Mouse (Mus musculus) midbrain, embryonic 16.5 days (tissue): ENCODE measurements around the gene C2cd5. TPM values are rescaled to one million over a fixed set of nuclear protein-coding genes. Genes with fewer than 3 reads are reported as not detected.

Experiments
- ATAC-seq: fragments of 200-750 bp; cut with Nextera tagmentation; 2 replicates; pipeline ENCODE4 v1.8.0; 2017; ENCODE audit warnings: moderate TSS enrichment
- H3K27ac ChIP-seq: fragments of 300-500 bp; sonication (generic); 2 replicates; pipeline ENCODE4 v1.5.1; 2014; ENCODE audit warnings: mild to moderate bottlenecking, low read length, mixed read lengths
- H3K27me3 ChIP-seq: fragments of 300-500 bp; sonication (generic); 2 replicates; pipeline ENCODE4 v1.6.1; 2014; ENCODE audit warnings: low read depth, low read length, mixed read lengths; ENCODE audit not compliant: control insufficient read depth, insufficient read depth
- H3K36me3 ChIP-seq: fragments of 300-500 bp; sonication (generic); 2 replicates; pipeline ENCODE4 v1.6.1; 2014; ENCODE audit warnings: mild to moderate bottlenecking, low read length, moderate library complexity, mixed read lengths; ENCODE audit not compliant: control insufficient read depth, insufficient read depth
- H3K4me1 ChIP-seq: fragments of 300-500 bp; sonication (generic); 2 replicates; pipeline ENCODE4 v1.6.1; 2014; ENCODE audit warnings: mild to moderate bottlenecking, low read length, mixed read lengths; ENCODE audit not compliant: control insufficient read depth, insufficient read depth
- H3K4me2 ChIP-seq: fragments of 300-500 bp; sonication (generic); 2 replicates; pipeline ENCODE4 v1.6.1; 2014; ENCODE audit warnings: mild to moderate bottlenecking, low read length, mixed read lengths
- H3K4me3 ChIP-seq: fragments of 300-500 bp; sonication (generic); 2 replicates; pipeline ENCODE4 v1.5.1; 2014; ENCODE audit warnings: low read depth, mild to moderate bottlenecking, low read length, moderate library complexity, mixed read lengths
- H3K9ac ChIP-seq: fragments of 300-500 bp; sonication (generic); 2 replicates; pipeline ENCODE4 v1.6.1; 2014; ENCODE audit warnings: low read depth, low read length, mixed read lengths
- H3K9me3 ChIP-seq: fragments of 300-500 bp; sonication (generic); replicated peaks from 2 replicates; pipeline ENCODE4 v1.6.1; 2014; ENCODE audit warnings: mild to moderate bottlenecking, low read length, mixed read lengths; ENCODE audit not compliant: control insufficient read depth, poor library complexity, severe bottlenecking
- WGBS: fragments of 180-500 bp; shearing (Covaris S2); extraction: QIAGEN DNeasy Blood & Tissue Kit; methylation state at CpG from one replicate; pipeline ENCODE4 v1.1.7; 2014; 5-methylcytosine and 5-hydroxymethylcytosine counted together
- polyA plus RNA-seq: library from polyadenylated mRNA; unstranded; fragments of >200 nt; fragmentation: Nextera tagmentation; extraction: Ambion mirVana; gene quantifications from 2 replicates; pipeline ENCODE4 v1.2.1, GENCODE M21; 2015

C2cd5 gene
- polyA plus RNA-seq, 1 experiment from 2014 or later = 43.2 TPM

GRCm38 (mm10) chr6:143057601-143058000, 42.3 kb downstream of the C2cd5 start:
- ATAC-seq = no peak
- Histone ChIP-seq H3K9me3 (no peaks in the 10 kb centered on the region), H3K36me3 (no peaks in the 10 kb centered on the region), H3K4me1 (no peaks in the 10 kb centered on the region), H3K4me2 (no peak overlapping the region), H3K27me3 (no peaks in the 10 kb centered on the region), H3K9ac (no peak overlapping the region), H3K4me3 (no peak overlapping the region), H3K27ac (no peak overlapping the region)
- 98% methylated on average over 5 of the region's 5 CpGs for WGBS

GRCm38 (mm10) chr6:143051566-143051965, 48.4 kb downstream of the C2cd5 start:
- no peaks in the 10 kb centered on the region for H3K27me3 ChIP-seq
- H3K9ac ChIP-seq = no peak overlapping the region
- no peak overlapping the region for H3K4me3 ChIP-seq
- whole genome bisulfite sequencing = 87% methylated on average over 5 of the region's 5 CpGs
- H3K27ac ChIP-seq = no peak overlapping the region
- peaks cover 10% of the 10 kb centered on the region for H3K36me3 ChIP-seq
- no peaks in the 10 kb centered on the region for H3K4me1 ChIP-seq
- no peaks in the 10 kb centered on the region for H3K9me3 ChIP-seq
- ATAC-seq = no peak
- H3K4me2 ChIP-seq = no peak overlapping the region

GRCm38 (mm10) chr6:143049791-143050555, 50.0 kb downstream of the C2cd5 start:
- H3K4me3 ChIP-seq = no peak overlapping the region
- WGBS = 85% methylated on average over 11 of the region's 11 CpGs
- H3K36me3 ChIP-seq = peaks cover 10% of the 10 kb centered on the region
- no peak overlapping the region for H3K4me2 ChIP-seq
- no peak overlapping the region for H3K9ac ChIP-seq
- H3K27me3 ChIP-seq = no peaks in the 10 kb centered on the region
- ATAC-seq = no peak
- no peaks in the 10 kb centered on the region for H3K4me1 ChIP-seq
- no peaks in the 10 kb centered on the region for H3K9me3 ChIP-seq
- no peak overlapping the region for H3K27ac ChIP-seq

DNA sequence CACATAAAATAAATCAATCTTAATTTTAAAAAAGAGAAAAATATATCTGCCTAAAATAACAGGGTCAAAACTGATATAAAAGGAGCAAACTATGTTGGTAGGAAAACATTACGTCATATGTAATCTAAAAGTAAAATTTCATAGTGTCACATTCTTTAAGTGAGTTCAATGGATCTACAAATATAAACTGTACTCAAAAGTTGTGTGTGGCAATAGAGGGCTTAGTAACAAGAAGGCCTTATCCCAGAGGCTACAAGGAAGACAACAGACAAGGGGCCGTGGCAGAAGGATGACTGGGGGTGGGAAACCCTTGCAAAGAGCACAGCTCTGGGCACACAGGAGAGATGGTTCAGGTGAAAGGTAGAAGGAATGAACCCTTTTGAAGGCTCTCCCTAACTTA, 50.8 kb downstream of the C2cd5 start:
- 97% methylated on average over 2 of the region's 2 CpGs for WGBS
- H3K9ac ChIP-seq = no peak overlapping the region
- no peak overlapping the region for H3K4me3 ChIP-seq
- no peaks in the 10 kb centered on the region for H3K4me1 ChIP-seq
- H3K27me3 ChIP-seq = no peaks in the 10 kb centered on the region
- no peak overlapping the region for H3K4me2 ChIP-seq
- no peak for ATAC-seq
- peaks cover 10% of the 10 kb centered on the region for H3K36me3 ChIP-seq
- H3K27ac ChIP-seq = no peak overlapping the region
- H3K9me3 ChIP-seq = no peaks in the 10 kb centered on the region

GRCm38 (mm10) chr6:143047538-143048258, 52.2 kb downstream of the C2cd5 start:
- no peak for ATAC-seq
- 85% methylated on average over 15 of the region's 15 CpGs for WGBS
- no peak overlapping the region for H3K4me2 ChIP-seq
- H3K9me3 ChIP-seq = no peaks in the 10 kb centered on the region
- H3K27me3 ChIP-seq = no peaks in the 10 kb centered on the region
- H3K9ac ChIP-seq = no peak overlapping the region
- H3K4me1 ChIP-seq = no peaks in the 10 kb centered on the region
- H3K36me3 ChIP-seq = peaks cover 10% of the 10 kb centered on the region
- no peak overlapping the region for H3K4me3 ChIP-seq
- no peak overlapping the region for H3K27ac ChIP-seq

DNA sequence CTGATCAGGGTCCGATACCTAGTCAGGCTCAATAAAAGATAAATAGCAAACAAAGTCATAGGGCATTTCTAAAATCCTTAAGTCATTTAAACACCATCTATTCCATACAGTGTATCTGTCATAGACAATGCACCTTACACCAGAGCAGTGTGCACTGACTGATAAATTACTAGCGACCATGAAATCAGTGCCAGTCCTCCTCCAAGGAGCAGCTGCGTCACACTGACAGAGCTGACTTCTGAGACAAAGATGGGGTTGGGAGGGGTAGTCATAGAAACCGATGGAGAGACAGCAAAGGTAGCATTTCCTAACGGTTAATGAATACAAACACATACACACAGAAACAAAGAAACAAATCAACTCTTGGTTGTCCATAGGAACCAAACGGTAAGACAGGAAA, 58.4 kb downstream of the C2cd5 start:
- Histone ChIP-seq H3K36me3 (peaks cover 14% of the 10 kb centered on the region), H3K4me3 (no peak overlapping the region), H3K9me3 (no peaks in the 10 kb centered on the region), H3K27me3 (no peaks in the 10 kb centered on the region), H3K27ac (no peak overlapping the region), H3K4me1 (no peaks in the 10 kb centered on the region), H3K4me2 (no peak overlapping the region), H3K9ac (no peak overlapping the region)
- WGBS = 61% methylated on average over 6 of the region's 6 CpGs
- no peak for ATAC-seq

- ATAC-seq = no peak
- Histone ChIP-seq H3K27ac (no peak overlapping the region), H3K9me3 (no peaks in the 10 kb centered on the region), H3K27me3 (no peaks in the 10 kb centered on the region), H3K4me3 (no peak overlapping the region), H3K9ac (no peak overlapping the region), H3K36me3 (peaks cover 26% of the 10 kb centered on the region), H3K4me2 (no peak overlapping the region), H3K4me1 (no peaks in the 10 kb centered on the region)
- WGBS = 70% methylated on average over 4 of the region's 4 CpGs
Observed at GRCm38 (mm10) chr6:143035261-143035660, 64.7 kb downstream of the C2cd5 start.

DNA sequence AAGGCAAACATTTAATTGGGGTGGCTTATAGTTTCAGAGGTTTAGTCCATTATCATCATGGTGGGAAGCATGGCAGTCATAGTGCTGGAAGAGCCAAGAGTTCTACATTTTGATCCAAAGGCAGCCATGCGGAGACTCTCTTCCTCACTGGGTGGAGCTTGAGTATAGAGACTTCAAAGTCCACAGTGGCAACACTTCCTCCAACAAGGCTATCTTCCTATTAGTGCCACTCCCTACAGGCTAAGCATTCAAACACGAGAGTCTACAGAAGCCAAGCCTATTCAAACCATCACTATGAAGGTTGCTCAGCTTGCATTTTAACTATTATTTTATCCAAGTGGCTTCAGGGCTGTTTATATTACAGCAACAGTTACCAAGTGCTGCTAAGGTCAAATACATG, 65.4 kb downstream of the C2cd5 start:
- ATAC-seq = no peak
- H3K9me3 ChIP-seq = no peaks in the 10 kb centered on the region
- no peak overlapping the region for H3K27ac ChIP-seq
- no peaks in the 10 kb centered on the region for H3K4me1 ChIP-seq
- 96% methylated on average over 2 of the region's 2 CpGs for WGBS
- peaks cover 29% of the 10 kb centered on the region for H3K36me3 ChIP-seq
- no peaks in the 10 kb centered on the region for H3K27me3 ChIP-seq
- no peak overlapping the region for H3K4me3 ChIP-seq
- H3K4me2 ChIP-seq = no peak overlapping the region
- H3K9ac ChIP-seq = no peak overlapping the region

- no peaks in the 10 kb centered on the region for H3K27me3 ChIP-seq
Observed at GRCm38 (mm10) chr6:143030521-143030920, 69.4 kb downstream of the C2cd5 start.

More at GRCm38 (mm10) chr6:143030521-143030920, 69.4 kb downstream of the C2cd5 start:
- H3K27ac ChIP-seq = no peak overlapping the region
- H3K9me3 ChIP-seq = no peaks in the 10 kb centered on the region
- H3K4me2 ChIP-seq = no peak overlapping the region
- H3K9ac ChIP-seq = no peak overlapping the region
- WGBS = 96% methylated on average over 5 of the region's 5 CpGs
- no peaks in the 10 kb centered on the region for H3K4me1 ChIP-seq
- no peak for ATAC-seq
- peaks cover 25% of the 10 kb centered on the region for H3K36me3 ChIP-seq
- no peak overlapping the region for H3K4me3 ChIP-seq
